Mouse (Mus musculus): Measurements from ENCODE around the gene Gpat3. TPM values are rescaled to one million over a fixed set of nuclear protein-coding genes. Genes with fewer than 3 reads are reported as not detected.

Gene Gpat3
- total RNA-seq (2021): 10 to 100 TPM; 24.4 to 25.2 TPM

DNA sequence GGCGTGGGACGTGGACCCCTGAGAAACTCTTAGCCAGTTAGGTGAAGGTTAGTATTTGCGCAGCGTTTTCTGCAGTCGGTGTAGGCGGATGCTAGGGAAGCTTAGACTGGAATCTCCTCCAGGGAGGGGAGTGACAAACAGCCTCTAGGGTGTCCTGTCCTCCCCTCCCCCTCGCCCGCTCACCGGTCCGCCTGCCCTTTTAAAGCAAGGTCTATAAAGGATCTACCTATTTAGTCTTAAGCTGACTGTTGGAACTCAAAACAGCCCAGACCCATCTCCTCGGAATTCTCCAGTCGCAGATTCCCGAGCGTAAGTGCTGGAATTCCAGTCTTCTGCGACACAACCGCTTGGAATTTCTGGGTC lies at the start of gene Gpat3:
Gene Gpat3, plus strand, starts transcription at position 229 of the 363 bp plus-strand sequence.
- intact Hi-C loops (cut with DNase I): no loop called here
- DNase-seq (ENCODE audit: low spot score): no peak

DNA sequence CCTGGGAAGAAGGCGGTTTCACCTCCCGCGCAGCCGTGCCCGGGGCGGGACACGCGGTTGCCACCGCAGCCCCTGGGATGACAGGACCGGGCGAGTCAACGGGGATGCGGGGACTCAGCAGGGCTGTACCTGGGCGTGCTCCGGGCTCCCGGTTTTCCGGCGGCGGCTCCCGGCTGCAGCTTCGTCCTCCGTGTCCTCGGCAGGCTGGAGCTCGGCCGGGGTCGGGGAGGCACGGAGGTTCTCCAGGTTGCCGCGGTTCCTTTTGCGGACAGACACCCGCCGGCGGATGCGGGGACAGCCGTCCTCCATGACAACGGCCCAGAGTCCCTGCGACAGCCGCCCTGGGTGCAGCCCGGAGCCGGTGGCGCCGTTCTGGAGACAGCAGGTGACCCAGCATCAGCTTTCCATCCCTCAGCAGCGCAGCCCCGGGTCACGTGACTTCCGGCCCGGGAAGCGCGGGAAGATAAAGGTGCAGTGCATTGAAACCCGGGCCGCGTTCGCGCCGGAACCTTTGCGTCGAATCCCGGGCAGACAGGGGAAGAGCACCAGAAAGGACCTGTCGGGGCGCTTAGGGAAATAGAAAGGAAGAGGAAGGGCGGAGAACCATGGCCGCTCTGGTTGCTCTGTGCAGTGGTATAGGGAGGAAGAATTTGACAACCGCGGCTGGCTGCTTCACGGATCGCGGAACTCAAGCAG lies 47.2 kb upstream of the Gpat3 start, which contains the start of the genes Helq and Mrps18c:
Gene Helq, minus strand, starts transcription at position 434 of the 696 bp plus-strand sequence.
Gene Mrps18c, plus strand, starts transcription at position 463 of the 696 bp plus-strand sequence.
- intact Hi-C loops (cut with DNase I): loop anchor here (2.0 to 10.0 kb wide), 2 partner anchors 22 to 254 kb away; partner anchors contain the start of gene Abraxas1
- DNase-seq (ENCODE audit: low spot score): peak; percentile 71

GRCm38 (mm10) chr5:100818341-100818740 lies 27.2 kb upstream of the Gpat3 start:
- intact Hi-C loops (cut with DNase I): loop anchor here (5.0 kb wide), 1 partner anchor 761 kb away; no protein-coding TSS in a partner anchor
- DNase-seq (ENCODE audit: low spot score): no peak

DNA sequence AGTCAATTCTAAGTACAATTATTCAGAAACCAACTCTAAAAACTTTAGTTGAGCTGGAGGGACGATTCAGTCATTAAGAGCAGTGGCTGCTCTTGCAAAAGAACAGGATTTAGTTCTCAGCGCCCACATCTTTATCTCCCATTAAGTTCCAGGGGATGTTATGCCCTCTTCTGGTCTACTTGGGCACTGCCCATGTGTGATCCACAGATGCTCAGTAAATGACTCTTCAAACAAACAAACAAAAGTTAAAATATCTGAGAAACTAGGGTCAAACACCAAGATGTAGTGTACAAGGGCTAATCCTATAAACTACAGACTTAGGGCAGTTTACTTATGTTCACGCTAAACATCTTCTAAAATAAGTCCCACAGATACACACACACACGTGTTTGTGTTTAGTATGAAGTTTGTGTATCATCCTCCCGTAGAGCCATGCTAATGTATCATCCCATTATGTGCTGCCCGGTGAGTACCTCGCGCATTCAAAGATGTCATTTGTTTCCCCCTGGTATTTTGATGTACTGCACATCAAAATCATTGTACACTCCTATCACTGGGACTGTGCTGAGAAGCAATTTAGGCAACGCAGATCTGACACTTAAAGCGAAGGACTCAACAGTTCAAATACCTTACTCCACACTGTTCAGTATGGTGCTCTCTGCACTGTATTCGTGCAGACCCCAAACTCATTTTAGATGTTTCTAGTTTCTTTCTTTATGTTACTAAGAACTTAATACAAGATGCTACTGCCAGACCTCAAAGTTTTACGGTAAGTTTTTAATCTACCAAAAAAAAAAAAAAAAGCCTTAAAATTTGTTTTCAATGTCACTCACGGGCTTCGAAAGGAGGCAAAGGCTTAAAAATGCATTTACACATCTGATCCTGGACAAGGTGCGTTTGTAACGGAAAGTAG lies 25.7 kb upstream of the Gpat3 start:
- no peak for DNase-seq (ENCODE audit: low spot score)
- intact Hi-C loops (cut with DNase I): loop anchor here (2.0 to 10.0 kb wide), 3 partner anchors 21 to 845 kb away; partner anchors contain the start of genes Helq, Mrps18c and Nkx6-1

DNA sequence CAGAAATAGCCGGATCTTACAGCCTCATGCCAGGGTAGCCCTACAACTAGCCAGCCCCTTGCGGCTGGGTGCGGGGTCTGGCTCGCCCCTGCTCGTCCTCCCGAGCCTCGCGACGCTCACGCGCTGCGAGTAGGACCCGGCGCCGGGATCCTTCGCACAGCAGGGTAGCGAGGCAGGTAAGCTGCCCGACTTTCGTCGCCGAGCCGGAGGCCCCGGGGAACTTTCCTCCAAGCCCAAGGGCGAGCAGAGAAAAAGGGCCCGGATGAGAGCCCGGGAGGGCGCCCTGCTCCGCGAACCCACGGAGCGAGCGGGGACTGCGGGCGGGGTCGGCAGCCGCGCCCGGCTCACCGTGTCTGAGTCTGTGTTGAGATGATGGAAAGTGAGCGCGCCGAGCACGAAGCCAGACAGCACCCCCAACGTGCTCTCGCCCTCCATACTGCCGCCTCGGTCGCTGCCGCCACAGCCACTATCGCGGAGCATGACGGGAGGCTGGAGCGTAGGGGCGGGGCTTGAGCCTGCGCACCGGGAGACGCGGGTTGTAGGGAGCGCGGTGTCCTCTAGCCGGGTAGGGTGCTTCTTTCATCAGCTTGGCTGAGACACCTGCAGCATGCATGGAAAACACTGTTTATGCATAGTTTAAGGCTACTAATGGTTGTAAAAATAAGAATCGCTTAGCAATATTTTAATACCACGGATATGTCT lies 24.9 kb upstream of the Gpat3 start, which contains the start of gene Abraxas1:
Gene Abraxas1, minus strand, starts transcription at position 483 of the 702 bp plus-strand sequence.
- intact Hi-C loops (cut with DNase I): loop anchor here (2.0 to 10.0 kb wide), 2 partner anchors 22 to 844 kb away; partner anchors contain the start of genes Helq, Mrps18c and Nkx6-1
- DNase-seq (ENCODE audit: low spot score): peak; percentile 65

GRCm38 (mm10) chr5:100821375-100821774 lies 24.1 kb upstream of the Gpat3 start:
- no peak for DNase-seq (ENCODE audit: low spot score)
- intact Hi-C loops (cut with DNase I): loop anchor here (2.0 to 10.0 kb wide), 2 partner anchors 23 to 843 kb away; partner anchors contain the start of genes Helq, Mrps18c and Nkx6-1

- no peak for DNase-seq (ENCODE audit: low spot score)
- intact Hi-C loops (cut with DNase I): loop anchor here (10.0 kb wide), 1 partner anchor 842 kb away; the partner anchor contains the start of gene Nkx6-1
Observed at GRCm38 (mm10) chr5:100822826-100823225, 22.7 kb upstream of the Gpat3 start.

GRCm38 (mm10) chr5:100825975-100826374 lies 19.5 kb upstream of the Gpat3 start:
- intact Hi-C loops (cut with DNase I): loop anchor here (1.0 to 10.0 kb wide), 2 partner anchors 89 to 839 kb away; partner anchors contain the start of gene Nkx6-1
- DNase-seq (ENCODE audit: low spot score): no peak

- DNase-seq (ENCODE audit: low spot score): no peak
- intact Hi-C loops (cut with DNase I): loop anchor here (1.0 to 10.0 kb wide), 2 partner anchors 89 to 838 kb away; partner anchors contain the start of gene Nkx6-1
Observed at GRCm38 (mm10) chr5:100826531-100826930, 19.0 kb upstream of the Gpat3 start.

DNA sequence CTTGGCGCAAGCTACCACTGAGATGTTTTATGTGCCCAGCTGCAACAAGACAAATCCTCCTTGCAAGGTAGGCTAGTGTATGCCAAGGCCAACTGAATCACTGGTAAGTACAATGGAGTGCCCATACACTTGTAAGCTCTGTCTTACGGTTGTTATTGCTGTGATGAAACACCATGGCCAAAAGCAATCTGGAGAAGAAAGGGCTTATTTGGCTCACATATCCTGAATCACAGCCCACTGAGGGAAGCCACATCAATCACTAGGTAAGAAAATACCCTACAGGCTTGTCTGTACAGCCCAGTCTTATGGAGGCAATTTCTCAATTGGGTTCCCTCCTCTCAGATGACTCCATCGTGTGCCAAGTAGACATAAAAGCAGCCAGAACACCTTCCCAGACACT lies 16.8 kb upstream of the Gpat3 start:
- intact Hi-C loops (cut with DNase I): loop anchor here (10.0 kb wide), 1 partner anchor 836 kb away; the partner anchor contains the start of gene Nkx6-1
- no peak for DNase-seq (ENCODE audit: low spot score)

GRCm38 (mm10) chr5:100832680-100833079 lies 12.8 kb upstream of the Gpat3 start:
- DNase-seq (ENCODE audit: low spot score): no peak
- intact Hi-C loops (cut with DNase I): no loop called here

GRCm38 (mm10) chr5:100833841-100834240 lies 11.7 kb upstream of the Gpat3 start:
- no peak for DNase-seq (ENCODE audit: low spot score)
- intact Hi-C loops (cut with DNase I): no loop called here

DNA sequence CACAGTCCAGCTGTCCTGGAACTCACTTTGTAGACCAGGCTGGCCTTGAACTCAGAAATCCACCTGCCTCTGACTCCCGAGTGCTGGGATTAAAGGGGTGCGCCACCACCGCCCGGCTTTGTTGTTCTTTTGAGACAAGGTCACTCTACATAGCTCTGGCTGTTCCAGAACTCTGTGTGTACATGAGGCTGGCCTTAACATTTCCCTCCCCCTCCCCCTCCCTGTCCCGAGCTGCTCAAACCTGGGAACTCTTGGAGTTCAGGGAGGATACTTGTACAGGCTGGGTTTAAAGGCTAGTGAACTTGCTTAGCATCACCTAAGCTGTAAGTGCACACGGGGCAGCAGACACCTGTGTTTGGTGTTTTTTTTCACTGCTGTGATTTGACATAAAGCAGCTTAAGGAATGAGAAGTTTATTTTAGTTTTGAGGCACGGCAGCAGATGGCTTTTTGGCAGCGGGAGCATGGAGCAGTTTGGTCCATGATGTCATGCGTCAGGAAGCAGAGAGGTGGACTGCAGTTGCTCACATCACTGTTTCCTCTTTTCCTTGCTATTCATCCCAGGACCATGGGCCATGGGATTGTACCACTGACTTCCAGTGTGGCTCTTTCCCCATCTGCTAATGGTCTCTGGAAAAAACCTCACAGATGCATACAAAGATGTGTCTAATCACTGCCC lies 9.5 kb upstream of the Gpat3 start:
- intact Hi-C loops (cut with DNase I): loop anchor here (2.0 kb wide), 1 partner anchor 29 kb away; no protein-coding TSS in a partner anchor
- DNase-seq (ENCODE audit: low spot score): no peak

- intact Hi-C loops (cut with DNase I): loop anchor here (2.0 kb wide), 1 partner anchor 27 kb away; no protein-coding TSS in a partner anchor
- DNase-seq (ENCODE audit: low spot score): peak; percentile 25
Observed at GRCm38 (mm10) chr5:100837907-100838306, 7.6 kb upstream of the Gpat3 start.

- no peak for DNase-seq (ENCODE audit: low spot score)
- intact Hi-C loops (cut with DNase I): no loop called here
Observed at GRCm38 (mm10) chr5:100844485-100844884, 1.0 kb upstream of the Gpat3 start.

DNA sequence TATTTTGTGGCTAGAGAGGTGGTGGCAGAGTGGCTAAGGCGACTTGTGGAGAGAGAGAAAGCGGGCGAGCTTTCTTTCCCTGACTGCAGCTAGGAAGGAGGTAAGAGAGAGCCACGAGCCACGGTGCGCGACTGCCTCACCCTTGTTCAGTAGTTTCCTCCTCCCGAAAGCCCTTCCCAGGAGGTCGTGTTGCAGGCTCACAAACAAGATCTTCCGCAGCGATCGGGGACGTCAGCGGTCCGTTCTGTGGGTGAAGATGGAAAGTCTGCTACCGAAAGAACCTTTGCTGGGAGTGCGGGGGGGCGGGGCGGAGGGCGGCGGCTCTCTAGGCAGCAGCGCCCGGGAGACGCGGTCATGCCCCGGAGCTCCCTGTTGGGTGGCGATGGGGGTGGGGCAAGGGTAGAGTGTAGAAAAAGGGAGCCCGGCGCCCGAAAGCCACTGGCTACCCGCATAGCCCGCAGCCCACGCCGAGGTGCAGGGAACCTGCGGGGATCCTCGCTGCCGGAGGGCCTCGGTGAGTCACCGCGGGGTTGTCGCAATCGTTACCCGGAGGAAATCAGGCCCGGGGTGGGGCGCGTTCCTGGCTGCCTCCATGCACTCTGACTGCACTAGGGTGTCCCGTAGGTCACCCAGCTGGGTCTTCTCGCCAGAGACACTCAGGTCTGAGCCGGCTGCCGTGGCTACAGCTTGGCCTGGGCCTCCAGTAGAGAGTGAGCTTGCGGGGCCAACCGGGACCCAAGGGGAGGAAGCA lies 510 bp downstream of the Gpat3 start:
- intact Hi-C loops (cut with DNase I): no loop called here

DNA sequence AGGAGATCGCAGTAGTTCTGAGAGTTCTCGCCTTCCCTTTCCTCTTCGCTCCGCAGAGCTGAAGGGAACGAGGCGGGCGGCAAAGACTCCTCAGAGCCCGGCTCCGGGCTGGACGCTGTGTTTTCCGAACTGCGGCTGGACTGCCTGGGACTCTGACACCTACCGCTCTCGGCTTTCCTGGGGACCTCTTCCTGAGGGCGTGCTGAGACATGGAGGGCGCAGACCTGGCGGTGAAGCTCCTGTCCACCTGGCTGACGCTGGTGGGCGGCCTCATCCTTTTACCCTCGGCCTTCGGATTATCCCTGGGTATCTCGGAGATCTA lies 1.0 kb downstream of the Gpat3 start:
- intact Hi-C loops (cut with DNase I): no loop called here

More for the DNA sequence above, 510 bp downstream of the Gpat3 start:
- DNase-seq (ENCODE audit: low spot score): peak; percentile 65

GRCm38 (mm10) chr5:100847143-100847542 lies 1.6 kb downstream of the Gpat3 start:
- intact Hi-C loops (cut with DNase I): no loop called here
- no peak for DNase-seq (ENCODE audit: low spot score)

More for the DNA sequence above, 1.0 kb downstream of the Gpat3 start:
- DNase-seq (ENCODE audit: low spot score): no peak
